Mouse (Mus musculus): ENCODE data around the gene Macc1.

DNA sequence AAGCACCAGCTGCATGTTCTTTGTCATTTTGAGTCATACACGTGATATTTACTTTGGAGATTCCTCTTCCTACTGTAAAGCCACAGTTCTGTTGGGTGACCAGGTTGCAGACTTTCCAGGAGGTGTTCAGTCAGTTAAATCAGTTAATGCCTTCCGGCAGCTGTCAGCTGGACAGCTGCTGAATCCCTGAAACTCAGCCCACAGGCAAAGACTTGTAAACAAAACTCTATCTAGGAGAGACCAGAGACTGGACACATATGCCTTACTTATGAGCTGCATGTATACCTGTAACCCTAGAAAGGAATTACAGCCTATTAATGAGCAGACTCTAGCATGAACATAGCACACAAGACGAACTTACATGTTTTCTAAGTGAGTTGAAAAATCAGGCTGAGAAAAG is 137.2 kb downstream of the Macc1 start:
- no peak for TF ChIP-seq POLR2A (IDR thresholded peaks at IDR 0.05; ENCODE audit: control insufficient read depth, extremely low read depth, insufficient read depth, low read length, poor library complexity)
- TF ChIP-seq CTCF (IDR thresholded peaks at IDR 0.05; ENCODE audit: borderline replicate concordance, control insufficient read depth, extremely low read depth, insufficient read depth, low read length, poor library complexity), result no peak
